21 mouse cellular contexts compared by ENCODE assay signal in the genomic region with DNA sequence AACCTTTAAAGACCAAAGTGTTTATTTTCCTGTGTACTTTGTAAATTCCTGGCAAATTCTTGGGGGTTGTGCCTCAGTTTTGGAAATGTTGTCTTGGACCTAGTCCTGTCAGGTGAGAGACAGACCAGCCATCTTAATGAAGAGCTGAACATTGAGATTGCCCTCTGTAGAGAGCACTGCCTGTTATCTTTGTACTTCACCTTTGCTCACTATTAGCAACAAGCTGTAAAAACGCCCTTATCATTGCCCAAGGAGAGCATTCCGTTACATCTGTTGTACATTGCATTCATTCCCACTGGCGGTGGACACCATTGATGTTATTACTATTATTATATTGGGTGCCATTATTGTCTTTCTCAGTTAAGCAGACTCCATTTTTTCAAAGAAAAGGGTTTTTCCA.
"Had no signal": no experiment of that assay in that cellular context is flagged by ENCODE, and none has a peak within 500 bp of the region (broad histone marks: within the 10 kb centered on the region; RNA-seq: fewer than 3 reads in every experiment).

No protein-coding gene starts in this region.

- DNase-seq: kidney, adult 18-20 months; kidney, adult 9 months; kidney, postnatal 14 days; kidney, postnatal 4 days; layer of hippocampus, adult 9-11 months; lung, adult 2 months; lung, postnatal 14 days; lung, postnatal 4 days; midbrain, embryonic 14.5 days; right cerebral cortex, adult 18-20 months; right cerebral cortex, postnatal 14 days; right cerebral cortex, postnatal 4 days; thymus, adult 18-20 months; thymus, postnatal 36 days had no signal

- H3K4me3 ChIP-seq: layer of hippocampus, adult 2 months; limb, embryonic 10.5 days; limb, embryonic 13.5 days; liver, embryonic 15.5 days; neural tube, embryonic 12.5 days; neural tube, embryonic 15.5 days had no signal

- H3K36me3 ChIP-seq: limb, embryonic 10.5 days; limb, embryonic 13.5 days; liver, embryonic 15.5 days; neural tube, embryonic 12.5 days; neural tube, embryonic 15.5 days had no signal

- H3K4me1 ChIP-seq: limb, embryonic 10.5 days; limb, embryonic 13.5 days; neural tube, embryonic 12.5 days; neural tube, embryonic 15.5 days had no signal

- H3K27ac ChIP-seq: layer of hippocampus, adult 2 months; limb, embryonic 10.5 days; limb, embryonic 13.5 days; liver, embryonic 15.5 days; neural tube, embryonic 12.5 days; neural tube, embryonic 15.5 days had no signal

- H3K9ac ChIP-seq: limb, embryonic 13.5 days; liver, embryonic 15.5 days; neural tube, embryonic 12.5 days; neural tube, embryonic 15.5 days had no signal

- H3K9me3 ChIP-seq: limb, embryonic 10.5 days; limb, embryonic 13.5 days; liver, embryonic 15.5 days; neural tube, embryonic 12.5 days; neural tube, embryonic 15.5 days had no signal

- H3K27me3 ChIP-seq: limb, embryonic 13.5 days; liver, embryonic 15.5 days; neural tube, embryonic 12.5 days; neural tube, embryonic 15.5 days had no signal

- H3K4me2 ChIP-seq: limb, embryonic 13.5 days; liver, embryonic 15.5 days; midbrain, embryonic 11.5 days; neural tube, embryonic 12.5 days; neural tube, embryonic 15.5 days had no signal
